ENCODE assay signal across 8 mouse cellular contexts in genomic region chr15:78436380-78437192, GRCm38 (mm10). TPM values are rescaled to one million over a fixed set of nuclear protein-coding genes. Genes with fewer than 3 reads are reported as not detected.
A peak's percentile ranks its signal among the peaks of the same experiment; 100 is the strongest.
DNase-seq lines count a peak whose midpoint lies in the region; ATAC-seq and TF ChIP-seq lines count a peak whose summit lies in the region.

No protein-coding gene starts in this region.

- H3K4me2 ChIP-seq in forebrain, postnatal 0 days (ENCODE audit: low read depth), result peak overlapping the region; percentile 45
- H3K4me2 ChIP-seq in liver, embryonic 15.5 days, result peak overlapping the region; percentile 40

- H3K4me3 ChIP-seq in forebrain, postnatal 0 days (ENCODE audit: low read depth, low read length), result peak overlapping the region; percentile 17
- H3K4me3 ChIP-seq in liver, embryonic 15.5 days (replicated peaks), result 0 out of 2 replicates have a peak overlapping the region, but pooled peaks have one; percentile 5

- TF ChIP-seq CTCF in forebrain, postnatal 0 days (IDR thresholded peaks at IDR 0.05; ENCODE audit: low read depth), result peak; percentile 38

- DNase-seq in ES-CJ7 (ENCODE audit: low read depth, low spot score), result peak; percentile 61
- peak; percentile 92 for DNase-seq in cerebellum, adult 11 months
- peak; percentile 83 for DNase-seq in forebrain, postnatal 0 days
- DNase-seq in heart, postnatal 25 days (ENCODE audit: low spot score), result peak; percentile 79
- peak; percentile 90 to 95 for DNase-seq in layer of hippocampus, adult 18-20 months (ENCODE audit: low spot score in 2 of 2)
- peak; percentile 90 for DNase-seq in ovary, adult 18-20 months (ENCODE audit: low spot score)
- DNase-seq in urinary bladder, postnatal 4 days (ENCODE audit: low spot score in 2 of 2), result peak; percentile 90 to 93

- peaks cover 12% of the 10 kb centered on the region; the same call in 1 of the 2 replicates for H3K4me1 ChIP-seq in forebrain, postnatal 0 days (ENCODE audit: insufficient read depth)
- peaks cover 25% of the 10 kb centered on the region for H3K4me1 ChIP-seq in liver, embryonic 15.5 days (replicated peaks)

- peak; percentile 66 for ATAC-seq in forebrain, postnatal 0 days
- ATAC-seq in liver, embryonic 15.5 days (ENCODE audit: insufficient read depth), result peak; percentile 32; the same call in 1 of the 2 replicates

- H3K36me3 ChIP-seq in forebrain, postnatal 0 days (ENCODE audit: insufficient read depth), result peaks cover 31% of the 10 kb centered on the region
- no peaks in the 10 kb centered on the region for H3K36me3 ChIP-seq in liver, embryonic 15.5 days (replicated peaks)

- intact Hi-C loops in heart, postnatal 25 days (cut with DNase I), result loop anchor here (5.0 kb wide), 1 partner anchor 179 kb away; no protein-coding TSS in a partner anchor

- H3K9ac ChIP-seq in forebrain, postnatal 0 days, result peak overlapping the region; percentile 45
- no peak overlapping the region for H3K9ac ChIP-seq in liver, embryonic 15.5 days

- H3K27me3 ChIP-seq in forebrain, postnatal 0 days (ENCODE audit: insufficient read depth, low read length), result no peaks in the 10 kb centered on the region
- peaks cover 42% of the 10 kb centered on the region for H3K27me3 ChIP-seq in liver, embryonic 15.5 days

- H3K9me3 ChIP-seq in forebrain, postnatal 0 days (ENCODE audit: low read length), result no peaks in the 10 kb centered on the region
- H3K9me3 ChIP-seq in liver, embryonic 15.5 days (replicated peaks), result no peaks in the 10 kb centered on the region

- 17% methylated on average over 31 of the region's 32 CpGs for WGBS in forebrain, postnatal 0 days
- 25% methylated on average over 28 of the region's 32 CpGs for WGBS in liver, embryonic 15.5 days (ENCODE audit: insufficient replicate concordance)

- H3K27ac ChIP-seq in forebrain, postnatal 0 days (ENCODE audit: low read depth, low read length), result peak overlapping the region; percentile 40; the same call in 1 of the 2 replicates
- H3K27ac ChIP-seq in liver, embryonic 15.5 days (replicated peaks), result no peak overlapping the region

RNA-seq across cellular contexts. Expression of gene Kctd17, which starts 8.2 kb away (rescaled TPM):
- 148 and 153 TPM in 2 replicates for total RNA-seq in forebrain, postnatal 0 days (2014; rRNA removed)
- polyA plus RNA-seq in forebrain, postnatal 0 days (2015; fragmentation: Nextera tagmentation; extraction: Ambion mirVana), result 146 and 152 TPM in 2 replicates
- total RNA-seq in heart, postnatal 25 days (2021), result 10 to 100 TPM; 35.4 to 37.3 TPM
- total RNA-seq in layer of hippocampus, adult 18-20 months (2021), result 100 to 1,000 TPM; 244 to 255 TPM
- 4.5 and 4.6 TPM in 2 replicates for polyA plus RNA-seq in liver, embryonic 15.5 days (2015; fragmentation: Nextera tagmentation; extraction: Ambion mirVana)

RNA-seq across cellular contexts. Expression of gene Mpst, which starts 30.4 kb away (rescaled TPM):
- total RNA-seq in forebrain, postnatal 0 days (2014; rRNA removed), result 85.9 and 92.5 TPM in 2 replicates
- 3.3 and 3.5 TPM in 2 replicates for polyA plus RNA-seq in forebrain, postnatal 0 days (2015; fragmentation: Nextera tagmentation; extraction: Ambion mirVana)
- 10 to 100 TPM; 39.1 to 39.6 TPM for total RNA-seq in heart, postnatal 25 days (2021)
- 10 to 100 TPM; 28.6 to 30.7 TPM for total RNA-seq in layer of hippocampus, adult 18-20 months (2021)
- polyA plus RNA-seq in liver, embryonic 15.5 days (2015; fragmentation: Nextera tagmentation; extraction: Ambion mirVana), result 5.6 and 5.8 TPM in 2 replicates

RNA-seq across cellular contexts. Expression of gene Tst, which starts 30.9 kb away (rescaled TPM):
- 36.6 and 37.7 TPM in 2 replicates for total RNA-seq in forebrain, postnatal 0 days (2014; rRNA removed)
- polyA plus RNA-seq in forebrain, postnatal 0 days (2015; fragmentation: Nextera tagmentation; extraction: Ambion mirVana), result 37.3 and 40.1 TPM in 2 replicates
- 10 to 100 TPM; 16.5 to 21.1 TPM for total RNA-seq in heart, postnatal 25 days (2021)
- total RNA-seq in layer of hippocampus, adult 18-20 months (2021), result 10 to 100 TPM; 33.3 to 37.1 TPM
- 200 and 245 TPM in 2 replicates for polyA plus RNA-seq in liver, embryonic 15.5 days (2015; fragmentation: Nextera tagmentation; extraction: Ambion mirVana)

RNA-seq across cellular contexts. Expression of gene Tmprss6, which starts 31.8 kb away (rescaled TPM):
- total RNA-seq in forebrain, postnatal 0 days (2014; rRNA removed), result 0.19 TPM in 1 of 2 replicates, not detected in the other
- polyA plus RNA-seq in forebrain, postnatal 0 days (2015; fragmentation: Nextera tagmentation; extraction: Ambion mirVana), result 0.07 and 0.08 TPM in 2 replicates
- not detected for total RNA-seq in heart, postnatal 25 days (2021)
- total RNA-seq in layer of hippocampus, adult 18-20 months (2021), result 1 to 10 TPM; 2.7 to 2.8 TPM
- 22.0 and 29.2 TPM in 2 replicates for polyA plus RNA-seq in liver, embryonic 15.5 days (2015; fragmentation: Nextera tagmentation; extraction: Ambion mirVana)

RNA-seq across cellular contexts. Expression of gene Tex33, which starts 40.9 kb away (rescaled TPM):
- not detected in 2 replicates for total RNA-seq in forebrain, postnatal 0 days (2014; rRNA removed)
- polyA plus RNA-seq in forebrain, postnatal 0 days (2015; fragmentation: Nextera tagmentation; extraction: Ambion mirVana), result not detected in 2 replicates
- total RNA-seq in heart, postnatal 25 days (2021), result not detected
- total RNA-seq in layer of hippocampus, adult 18-20 months (2021), result not detected
- polyA plus RNA-seq in liver, embryonic 15.5 days (2015; fragmentation: Nextera tagmentation; extraction: Ambion mirVana), result not detected in 2 replicates
